Mouse (Mus musculus) 3T3-L1 (cell line): ENCODE data around the gene Dntt.

Experiments used
- DNase-seq: peaks from one replicate; pipeline ENCODE4 v3.0.0-alpha.2; 2015; ENCODE audit warnings: low read depth, low spot score

Gene Dntt

GRCm38 (mm10) chr19:41008674-41009395 is 20.2 kb upstream of the Dntt start:
- DNase-seq, result no peak

DNA sequence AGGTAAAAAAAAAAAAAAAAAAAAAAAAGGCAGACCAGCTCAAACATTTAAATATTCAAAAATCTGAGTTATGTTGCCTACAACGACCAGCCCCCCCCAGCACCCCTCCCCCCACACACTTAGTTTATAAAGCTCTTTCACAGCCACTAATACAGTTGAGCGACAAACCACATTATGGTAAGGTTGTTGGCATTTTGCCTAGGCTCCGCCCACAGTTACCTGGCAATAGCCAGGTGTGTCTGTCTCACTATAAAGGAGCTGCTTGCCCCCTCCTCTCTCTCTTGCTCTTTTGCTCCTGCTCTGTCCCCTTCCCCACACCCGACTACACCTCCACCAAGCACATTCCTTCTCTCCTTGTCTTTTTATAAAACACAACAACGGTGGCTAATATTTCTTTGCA is 17.4 kb upstream of the Dntt start:
- DNase-seq, result no peak

DNA sequence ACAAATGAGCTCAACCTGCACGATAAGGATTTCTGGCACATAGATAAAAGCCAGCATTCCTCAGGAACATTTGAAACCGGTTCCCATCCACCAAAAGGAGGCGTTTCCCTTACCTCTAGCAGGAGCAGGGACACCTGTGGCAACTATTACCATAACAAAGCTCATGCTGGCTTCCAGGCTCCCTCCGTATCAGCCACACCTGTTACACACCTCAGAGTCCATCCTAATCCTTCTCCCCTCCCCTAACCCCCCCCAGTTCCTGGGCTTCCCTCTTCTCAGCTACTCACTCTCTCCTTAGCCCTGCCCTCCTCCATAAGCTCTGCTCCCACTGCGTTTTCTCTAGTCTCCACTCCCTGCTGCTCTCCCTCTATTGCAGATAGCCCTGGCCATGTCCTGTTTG is 15.5 kb upstream of the Dntt start:
- DNase-seq, result no peak

GRCm38 (mm10) chr19:41014003-41014402 is 15.1 kb upstream of the Dntt start:
- DNase-seq, result no peak

DNA sequence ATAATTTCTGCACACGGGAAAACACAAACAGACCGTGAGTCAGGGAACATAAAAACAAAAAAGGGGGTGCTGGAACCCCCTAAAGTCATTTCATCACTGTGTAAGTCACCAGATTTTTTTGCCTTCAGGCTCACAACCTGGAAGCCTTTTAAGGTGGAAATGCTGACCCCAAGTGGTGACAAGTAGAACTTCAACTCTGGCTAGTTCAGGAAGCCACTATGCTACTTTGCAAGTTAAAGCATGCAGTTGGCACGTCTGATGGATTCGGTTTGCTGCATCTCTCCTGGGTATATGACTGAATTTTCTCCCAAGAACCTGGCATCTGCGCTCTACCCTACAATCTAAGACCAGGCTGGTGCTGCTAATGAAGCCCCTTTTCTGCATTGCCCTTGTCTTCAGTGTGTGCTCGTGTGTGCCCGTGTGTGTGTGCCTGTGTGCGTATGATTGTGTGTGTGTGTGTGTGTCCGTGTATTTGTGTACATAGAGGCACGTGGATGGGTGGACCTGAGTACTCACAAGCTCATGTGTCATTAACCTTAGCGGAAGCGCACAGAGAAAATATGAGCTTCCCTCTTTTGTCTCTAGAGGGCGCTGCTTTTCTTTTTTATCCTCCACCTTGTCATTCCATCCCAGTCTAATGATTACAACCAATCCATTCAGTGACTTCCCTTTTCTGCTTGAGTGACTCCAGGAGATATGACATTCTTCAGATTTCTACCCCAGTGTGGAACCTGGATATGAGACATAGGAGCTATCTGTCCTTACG is 12.9 kb upstream of the Dntt start:
- DNase-seq, result peak; percentile 80

GRCm38 (mm10) chr19:41019164-41019675 is 9.9 kb upstream of the Dntt start:
- DNase-seq, result no peak

GRCm38 (mm10) chr19:41020537-41020936 is 8.5 kb upstream of the Dntt start:
- no peak for DNase-seq

GRCm38 (mm10) chr19:41022244-41022643 is 6.8 kb upstream of the Dntt start:
- DNase-seq, result no peak

- DNase-seq, result no peak
Measured at GRCm38 (mm10) chr19:41026551-41026950, 2.5 kb upstream of the Dntt start.

- DNase-seq, result no peak
Measured at GRCm38 (mm10) chr19:41027024-41027423, 2.1 kb upstream of the Dntt start.

DNA sequence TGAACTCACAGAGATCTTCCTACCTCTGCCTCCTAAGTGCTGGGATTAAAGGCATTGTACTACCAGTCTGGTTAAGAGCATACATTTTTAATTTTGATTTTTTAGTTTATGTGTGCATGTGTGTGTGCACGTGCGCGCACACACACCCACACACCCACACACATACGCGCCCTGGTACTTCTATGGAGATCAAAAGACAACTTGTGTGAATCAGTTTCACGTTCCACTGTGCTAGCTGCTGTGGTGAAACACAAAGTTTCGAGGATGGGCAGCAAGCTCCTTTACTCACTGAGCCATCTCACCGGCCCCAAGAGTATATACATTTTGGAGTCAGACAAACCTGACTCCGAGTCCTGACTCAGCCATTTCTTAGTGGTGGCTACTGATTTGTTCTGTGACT is 1.5 kb upstream of the Dntt start:
- DNase-seq, result no peak

DNA sequence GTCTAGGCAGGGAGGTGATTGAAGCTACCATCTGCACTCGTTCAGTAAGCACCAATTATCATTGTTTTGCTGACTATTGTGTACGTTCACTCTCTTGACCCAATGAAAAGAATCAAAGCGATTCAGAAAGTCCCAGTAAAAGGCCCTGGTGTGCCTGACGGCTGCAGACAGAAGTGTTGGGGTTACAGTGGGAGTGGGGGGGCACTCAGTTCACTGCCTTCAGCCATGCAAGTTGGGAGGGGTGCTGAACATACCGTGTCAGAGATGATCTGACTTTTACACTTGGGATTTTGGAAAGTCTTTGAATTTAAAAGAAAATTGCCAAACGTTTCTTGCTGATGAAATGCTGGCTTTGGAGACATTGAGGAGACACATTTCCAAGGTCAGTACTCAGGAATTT is 1.1 kb downstream of the Dntt start:
- no peak for DNase-seq

DNA sequence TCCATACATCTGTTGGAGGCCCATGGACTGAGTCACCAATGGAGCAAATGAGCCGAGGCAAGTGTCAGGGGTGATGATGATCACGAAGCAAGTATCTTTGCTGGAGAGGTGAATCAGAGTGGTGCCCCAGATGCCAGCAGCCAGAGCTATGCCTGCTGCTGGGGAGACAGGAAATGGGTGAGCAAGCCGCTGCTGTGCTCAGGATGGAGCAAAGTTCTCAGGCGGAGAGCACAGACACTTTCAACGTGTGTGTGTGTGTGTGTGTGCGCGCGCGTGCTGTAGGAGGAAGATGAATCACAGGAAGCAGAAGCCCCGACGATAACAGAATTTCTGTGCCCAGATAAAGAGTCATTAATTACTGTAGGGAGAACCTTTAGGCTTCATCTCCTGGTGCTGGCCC is 1.9 kb downstream of the Dntt start:
- peak; percentile 29 for DNase-seq

- DNase-seq, result no peak
Measured at GRCm38 (mm10) chr19:41031869-41032268, 2.8 kb downstream of the Dntt start.

GRCm38 (mm10) chr19:41035809-41036551 is 6.9 kb downstream of the Dntt start:
- DNase-seq, result no peak

DNA sequence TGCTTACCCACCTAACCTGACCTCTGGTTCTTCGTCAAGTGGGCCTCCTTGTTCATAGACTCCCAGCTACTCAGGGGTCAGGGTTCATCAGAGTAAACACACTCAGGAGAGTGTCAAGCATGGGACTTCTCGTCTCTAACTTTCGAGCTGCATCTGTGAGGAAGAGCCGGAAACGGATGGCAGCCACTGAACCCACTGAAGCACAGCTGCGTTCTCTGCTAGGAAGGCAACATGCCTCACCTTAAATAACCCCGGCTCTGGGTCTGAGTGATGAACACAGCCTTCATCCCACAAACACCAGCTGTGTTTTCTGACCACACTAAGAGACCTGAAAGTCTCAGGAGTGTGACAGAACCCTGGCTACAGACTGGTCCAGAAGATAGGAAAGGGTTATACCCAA is 10.0 kb downstream of the Dntt start:
- DNase-seq, result no peak

- DNase-seq, result no peak
Measured at GRCm38 (mm10) chr19:41045091-41045770, 16.2 kb downstream of the Dntt start.

- DNase-seq, result no peak
Measured at GRCm38 (mm10) chr19:41047437-41048186, 18.5 kb downstream of the Dntt start.

DNA sequence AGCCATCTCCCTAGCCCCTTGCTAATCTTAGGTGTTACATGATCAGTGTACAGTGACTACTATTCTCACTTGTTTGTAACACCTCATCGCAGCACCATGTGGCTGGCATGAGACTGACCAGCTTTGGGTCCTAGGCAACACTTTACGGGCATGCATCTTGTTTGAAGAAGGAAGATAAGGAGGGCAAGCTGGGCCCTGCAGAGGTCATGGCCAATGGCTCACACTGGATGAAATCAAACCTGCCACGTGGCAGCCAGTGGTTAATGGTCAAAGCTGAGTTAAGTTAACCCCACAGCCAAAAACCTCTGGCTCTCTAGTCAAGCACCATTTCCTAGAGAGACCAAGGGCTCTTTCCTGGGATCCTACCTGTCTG is 19.1 kb downstream of the Dntt start:
- DNase-seq, result no peak

GRCm38 (mm10) chr19:41051714-41052113 is 22.6 kb downstream of the Dntt start:
- DNase-seq, result no peak

- no peak for DNase-seq
Measured at GRCm38 (mm10) chr19:41052247-41052646, 23.2 kb downstream of the Dntt start.
